Mouse (Mus musculus) naive thymus-derived CD4-positive, alpha-beta T cell, adult 2 months (primary cell): Measurements from ENCODE around the gene Tspan14.
A peak's percentile ranks its signal among the peaks of the same experiment; 100 is the strongest.

Experiments used
- DNase-seq: peaks from one replicate; pipeline ENCODE4 v3.0.0-alpha.2; 2011; ENCODE audit warnings: low read depth

Gene Tspan14

DNA sequence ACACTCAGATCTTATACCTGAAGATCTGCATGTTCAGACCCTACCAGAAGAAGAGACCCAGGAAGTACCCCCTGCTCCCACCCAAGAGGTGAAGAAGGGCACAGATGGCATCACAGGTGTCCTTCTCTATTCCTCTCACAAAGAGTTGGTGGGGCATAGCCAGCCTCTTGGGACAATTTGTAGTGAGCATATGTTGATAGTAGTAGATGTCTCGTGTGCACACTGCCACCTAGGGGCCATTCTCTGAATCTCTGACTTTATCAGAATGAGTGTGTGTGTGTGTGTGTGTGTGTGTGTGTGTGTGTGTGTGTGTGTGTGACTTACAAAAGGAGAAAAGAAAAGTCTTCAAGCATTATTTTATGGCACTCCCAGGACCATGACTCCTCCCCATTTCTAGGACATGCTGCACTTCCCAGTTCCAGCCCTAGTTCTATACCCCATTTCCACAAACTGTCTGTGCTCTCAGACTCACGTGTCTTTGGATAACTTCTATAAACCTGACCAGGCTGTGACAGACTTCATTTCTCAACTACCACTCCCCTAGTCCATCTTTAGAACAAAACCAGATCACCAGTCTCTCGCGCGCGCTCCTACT lies 8.6 kb upstream of the Tspan14 start:
- peak; percentile 91 for DNase-seq

DNA sequence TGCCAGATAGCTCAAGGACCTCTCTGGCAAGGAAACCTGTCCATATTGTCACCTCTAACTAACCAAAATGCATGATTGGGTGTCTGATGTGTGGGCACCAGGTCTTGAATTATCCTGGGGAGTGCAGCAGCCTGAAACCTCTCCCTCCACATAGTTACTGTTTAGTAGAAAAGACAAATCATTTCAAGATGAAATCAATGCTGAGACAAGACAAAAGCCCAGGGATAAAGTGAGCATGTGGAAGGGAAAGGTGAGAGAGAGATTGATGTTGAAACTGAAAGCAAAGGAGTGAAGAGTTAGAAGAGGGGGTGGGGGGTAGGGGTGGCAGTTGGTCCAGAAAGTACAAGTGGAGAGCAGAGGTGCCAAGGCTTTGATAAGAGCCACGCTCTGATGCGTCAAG lies 1.4 kb upstream of the Tspan14 start:
- peak; percentile 45 for DNase-seq

DNA sequence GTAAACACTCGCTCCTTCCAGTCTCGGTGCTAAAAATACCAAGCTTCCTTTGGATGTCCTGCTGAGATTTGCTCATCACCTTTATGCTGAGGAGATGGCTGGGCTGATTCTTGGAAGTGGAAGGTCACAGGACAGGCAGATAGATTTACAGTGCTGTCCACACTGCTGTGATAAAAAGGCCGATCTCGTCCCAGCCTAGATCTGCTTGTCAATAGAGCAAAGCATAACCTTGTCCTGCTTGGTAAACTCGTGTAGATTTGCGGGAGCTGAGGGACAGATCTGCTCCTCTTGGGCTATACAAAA lies 942 bp upstream of the Tspan14 start:
- DNase-seq, result no peak

DNA sequence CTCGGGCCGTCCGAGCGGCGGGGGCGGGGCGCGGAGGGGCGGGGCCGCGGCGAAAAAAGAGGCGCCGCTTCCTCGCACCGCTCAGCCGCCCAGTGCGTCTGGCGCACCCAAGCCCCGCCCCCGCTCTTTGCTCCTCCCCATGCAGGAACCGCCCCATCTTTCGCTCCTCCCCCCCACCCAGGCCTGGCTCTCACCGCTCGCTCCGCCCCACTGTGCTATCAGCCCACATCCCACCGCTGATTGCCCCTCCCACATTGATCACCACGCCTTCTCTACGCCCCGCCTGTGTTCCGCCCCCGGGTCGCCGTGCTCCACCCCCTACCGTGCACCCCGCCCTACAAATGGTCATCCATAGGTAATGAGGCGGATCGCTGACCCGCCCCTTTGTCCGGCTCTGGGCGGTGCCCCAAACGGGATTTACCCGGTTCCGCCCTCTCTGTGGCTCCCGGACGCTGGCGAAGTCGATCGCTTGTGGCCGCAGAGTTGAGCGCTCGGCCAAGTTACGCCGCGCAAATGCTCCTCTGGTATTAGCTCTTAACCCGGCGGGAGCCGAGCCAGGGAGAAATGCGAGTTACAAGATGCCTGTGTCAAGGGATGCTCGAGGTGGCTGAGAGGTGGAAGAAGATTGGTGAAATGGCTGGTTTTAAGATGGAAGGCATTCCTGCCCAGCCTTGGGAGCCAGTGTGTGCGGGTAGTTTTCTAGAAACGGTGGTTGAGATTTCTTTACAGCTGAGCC lies 423 bp upstream of the Tspan14 start:
- peak; percentile 98 for DNase-seq

DNA sequence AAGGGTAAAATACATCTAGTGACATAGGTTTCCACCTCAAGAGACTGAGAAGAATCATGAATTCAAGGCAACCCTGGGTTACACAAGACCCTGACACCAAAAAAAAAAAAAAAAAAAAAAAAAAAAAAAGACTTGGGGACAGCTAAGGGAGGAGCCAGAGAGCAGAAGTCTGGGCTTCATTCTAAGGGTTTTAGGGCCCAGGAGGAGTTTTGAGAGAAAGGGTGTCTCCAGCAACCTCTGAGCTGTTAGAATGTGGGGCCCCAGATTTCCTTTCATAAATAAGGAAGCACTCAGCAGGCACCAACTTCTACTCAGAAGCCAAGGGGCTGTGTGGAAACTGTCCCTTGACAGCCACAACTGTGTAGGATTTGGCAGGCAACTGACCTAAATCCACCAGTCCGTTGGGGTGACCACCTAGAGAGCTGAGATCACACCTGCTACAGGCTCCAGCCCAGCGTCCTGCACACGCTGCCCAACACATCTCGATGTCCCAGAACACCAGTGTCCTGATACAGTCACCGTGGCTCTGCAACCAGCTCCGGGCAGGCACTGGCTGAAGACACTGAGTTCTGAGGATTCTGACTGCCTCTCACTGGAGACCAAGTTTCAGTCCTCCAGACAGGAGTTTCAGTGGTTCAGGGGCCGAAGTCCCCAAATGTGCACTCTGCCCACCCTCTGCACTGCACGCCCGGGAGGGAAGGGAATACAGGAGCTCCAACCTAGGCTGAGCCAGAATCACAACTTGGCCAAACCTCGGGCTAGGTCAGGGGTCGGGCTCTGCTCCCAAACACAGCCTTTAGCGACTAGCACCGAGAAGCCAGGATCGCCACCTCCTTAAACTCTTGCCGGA lies 875 bp downstream of the Tspan14 start:
- peak; percentile 49 for DNase-seq

DNA sequence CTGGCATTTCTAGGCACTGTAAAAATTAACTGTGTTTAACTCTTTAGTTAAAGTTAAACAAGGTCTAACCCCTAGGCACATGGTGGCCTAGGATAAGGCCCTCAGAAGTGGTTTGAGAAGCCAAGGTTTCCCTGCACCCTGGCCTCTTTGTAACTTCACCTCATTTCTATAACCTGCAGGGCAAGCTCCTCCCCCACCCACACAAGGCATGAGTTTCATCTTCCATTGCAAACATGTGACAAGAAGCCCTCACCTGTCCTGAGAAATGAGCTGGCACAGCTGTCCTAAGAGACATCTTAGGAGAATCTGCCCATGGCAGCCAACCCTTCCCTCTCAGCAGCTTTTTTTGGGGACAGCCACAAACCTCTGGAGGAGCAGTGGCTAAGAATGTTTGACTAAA lies 1.7 kb downstream of the Tspan14 start:
- DNase-seq, result peak; percentile 51

DNA sequence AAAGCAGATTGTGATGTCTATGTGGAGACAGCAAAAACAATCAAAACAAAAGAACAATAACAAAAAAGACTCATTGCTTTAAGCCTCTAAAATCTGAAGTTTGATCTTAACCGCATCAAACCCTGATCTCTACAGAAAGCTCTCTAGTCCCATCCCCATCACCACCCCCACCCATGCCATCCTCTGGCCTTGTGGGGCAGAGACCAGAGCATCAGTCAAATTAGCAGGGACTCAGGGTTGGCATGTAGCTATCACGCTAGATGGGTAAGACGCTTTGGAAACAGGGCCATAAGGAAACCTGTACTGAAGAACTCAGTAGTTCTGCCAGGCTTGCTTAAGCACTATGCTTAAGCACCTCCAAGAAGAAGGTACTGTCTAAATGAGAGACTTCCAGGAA lies 2.4 kb downstream of the Tspan14 start:
- no peak for DNase-seq

DNA sequence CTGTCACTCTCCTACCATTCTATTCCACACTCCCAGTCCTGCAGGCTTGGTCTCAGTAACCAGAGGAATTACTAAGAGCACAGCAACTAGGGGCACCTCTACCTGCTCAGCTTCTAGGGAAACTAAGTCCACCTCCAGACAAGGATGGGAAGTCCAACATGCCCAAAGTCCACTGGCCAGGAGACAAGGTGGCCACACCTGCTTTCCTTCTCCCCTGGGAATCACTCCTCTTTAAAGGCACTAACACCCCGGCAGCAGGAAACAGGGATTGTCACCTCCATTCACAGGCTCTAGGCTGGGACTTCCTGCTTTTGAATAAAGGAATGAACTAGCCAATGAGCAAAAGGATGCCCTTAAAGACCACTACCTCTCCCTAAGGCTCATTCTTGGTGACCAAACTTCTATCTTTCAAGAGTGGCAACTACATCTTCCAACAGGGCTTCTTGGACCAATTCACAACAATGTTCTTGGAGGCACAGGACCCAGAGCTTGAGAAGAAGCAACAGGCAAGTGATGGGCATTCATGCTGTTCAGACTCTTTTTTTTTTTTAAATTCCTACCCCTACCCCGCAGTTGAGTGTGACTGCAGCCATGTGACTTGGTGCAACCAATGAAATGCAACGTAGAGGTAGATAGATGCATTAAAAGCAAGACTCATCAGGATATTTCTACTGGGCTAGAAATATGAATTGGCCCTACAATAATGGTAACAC lies 3.0 kb downstream of the Tspan14 start:
- DNase-seq, result peak; percentile 46

DNA sequence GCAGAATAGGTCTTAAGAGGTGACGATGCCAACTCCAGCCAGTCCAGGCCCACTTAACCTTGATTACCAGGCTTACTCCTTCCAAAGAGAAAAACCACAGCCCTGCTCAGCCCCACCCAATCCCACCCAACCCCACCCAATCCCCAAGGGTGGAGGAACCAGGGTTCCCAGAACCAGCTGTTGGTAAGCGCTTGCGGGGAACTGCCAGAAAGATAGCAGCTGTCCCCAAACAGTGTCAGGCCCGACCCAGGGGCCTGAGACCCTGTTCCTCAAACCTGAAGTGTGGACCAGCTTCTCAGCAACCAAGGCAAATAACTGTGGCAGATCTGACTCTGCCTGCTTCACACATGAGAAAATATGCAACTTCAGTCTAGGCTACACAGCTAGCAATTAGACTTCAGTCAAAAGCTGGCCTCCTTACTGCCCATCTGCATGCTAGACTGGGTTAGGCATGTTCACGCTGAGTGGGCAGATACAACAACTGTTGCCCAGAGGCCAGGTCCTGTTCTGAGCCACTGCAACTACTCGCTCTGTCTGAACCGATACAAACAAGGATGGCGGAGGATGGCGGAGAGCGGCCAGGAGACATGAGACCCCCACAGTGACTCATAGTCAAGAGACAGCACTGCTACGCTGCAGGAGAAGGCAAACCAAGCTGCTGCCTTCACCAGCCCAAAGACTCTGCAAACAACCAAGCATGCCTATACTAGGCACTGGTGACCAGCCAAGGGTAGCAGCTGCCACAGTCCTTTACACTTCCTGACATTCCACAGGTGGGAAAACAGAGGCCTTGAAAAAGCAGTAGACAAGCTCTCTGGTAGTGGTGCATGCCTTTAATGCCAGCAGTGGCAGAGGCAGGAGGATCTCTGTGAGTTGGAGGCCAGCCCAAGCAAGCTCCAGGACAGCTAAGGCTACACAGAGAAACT lies 4.0 kb downstream of the Tspan14 start:
- DNase-seq, result peak; percentile 18

DNA sequence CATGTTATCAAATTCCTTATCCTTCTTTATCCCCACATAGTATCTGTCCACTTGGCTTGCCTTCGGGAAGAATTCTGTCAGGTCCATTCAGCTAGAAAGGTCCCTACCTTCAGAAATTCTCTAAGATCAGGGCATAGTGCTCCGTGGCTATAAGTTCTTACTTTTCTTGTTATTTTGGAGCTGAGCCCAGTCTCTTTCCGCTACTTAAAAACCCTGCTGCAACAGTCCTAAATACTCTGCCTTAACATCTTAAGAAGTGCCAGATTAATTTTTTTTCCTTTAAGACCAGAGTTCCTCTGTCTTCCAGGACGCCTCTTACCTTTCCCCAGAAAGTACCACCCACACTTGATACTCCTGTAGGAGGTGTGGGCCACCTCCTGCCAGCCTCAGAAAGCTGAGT lies 6.4 kb downstream of the Tspan14 start:
- peak; percentile 30 for DNase-seq

DNA sequence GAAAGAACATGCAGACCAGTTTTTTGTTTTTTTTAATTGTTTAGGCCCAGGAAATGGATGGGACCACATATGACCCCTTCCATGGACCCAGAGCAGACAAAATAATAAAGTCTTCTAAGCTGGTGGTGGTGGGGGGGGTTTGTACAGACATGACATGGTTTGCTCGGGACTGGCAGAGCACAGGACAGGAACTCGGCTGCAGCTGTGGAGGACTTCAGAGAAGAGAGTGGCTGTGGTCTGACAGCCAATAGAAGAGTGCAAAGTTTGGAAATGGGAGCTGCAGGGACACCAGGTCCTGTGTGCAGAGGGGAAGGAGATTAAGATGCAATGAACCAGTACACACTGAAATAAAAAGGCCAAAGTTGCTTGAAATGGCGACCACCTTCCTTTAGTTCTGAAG lies 7.0 kb downstream of the Tspan14 start:
- no peak for DNase-seq

DNA sequence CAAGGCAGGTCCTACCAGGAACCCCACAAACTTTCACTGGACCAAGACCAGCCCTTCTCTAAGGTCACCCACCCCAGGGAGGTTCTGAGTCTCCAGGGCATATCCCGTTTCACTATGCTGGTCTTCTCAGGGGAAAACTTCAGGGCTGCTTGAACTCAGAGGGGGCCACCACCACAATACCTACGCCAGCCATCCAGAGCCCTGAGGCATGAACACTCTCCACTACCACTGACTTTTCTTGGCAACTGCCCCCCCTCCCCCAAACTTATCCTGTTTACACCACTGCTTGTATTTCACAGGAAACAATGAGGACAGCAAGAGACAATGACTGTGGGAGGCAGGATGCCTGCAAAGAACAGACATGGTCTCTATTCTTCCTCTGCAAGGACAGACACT lies 7.6 kb downstream of the Tspan14 start:
- DNase-seq, result peak; percentile 70

DNA sequence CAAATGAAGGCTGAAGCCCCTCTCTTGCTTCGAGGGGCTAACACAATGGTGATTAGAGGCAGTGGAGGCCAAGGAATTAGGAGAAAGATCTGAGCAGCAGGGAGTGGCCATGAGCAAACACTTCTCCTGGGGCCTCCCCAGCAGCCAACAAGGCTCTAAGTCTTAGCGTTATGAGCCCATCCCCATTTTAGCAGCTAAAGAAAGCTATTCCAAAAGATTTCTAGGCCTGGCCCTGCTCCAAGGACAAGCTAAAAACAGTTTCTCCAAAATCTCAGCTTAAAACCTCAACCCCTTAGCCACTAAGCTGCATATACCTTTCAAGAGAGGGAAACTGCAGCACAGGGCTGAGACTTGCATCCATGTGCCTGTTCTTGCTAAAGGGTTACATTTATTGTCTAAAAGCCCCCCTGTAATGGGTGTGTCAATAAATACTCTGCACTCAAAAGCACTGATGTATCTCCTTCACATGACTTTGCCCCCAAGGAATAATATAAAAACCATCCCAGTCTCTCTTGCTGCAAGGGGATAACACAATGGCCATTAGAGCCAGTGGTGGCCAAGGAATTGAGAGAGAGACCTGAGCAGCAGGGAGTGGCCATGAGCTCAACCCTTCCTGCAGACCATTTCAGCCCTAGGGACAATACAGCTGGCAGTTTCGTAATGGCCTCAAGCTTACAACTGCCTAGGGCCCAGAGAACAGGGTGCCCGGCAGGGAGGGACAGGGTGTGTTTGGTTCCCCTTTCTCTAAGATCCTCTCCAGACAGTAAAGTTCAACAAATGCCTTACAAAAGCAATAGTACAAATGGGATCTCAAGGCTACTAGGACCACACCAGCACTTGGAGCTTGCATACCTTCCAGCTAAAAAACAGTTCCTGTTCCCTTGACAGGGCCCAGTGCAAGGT lies 8.3 kb downstream of the Tspan14 start:
- no peak for DNase-seq

DNA sequence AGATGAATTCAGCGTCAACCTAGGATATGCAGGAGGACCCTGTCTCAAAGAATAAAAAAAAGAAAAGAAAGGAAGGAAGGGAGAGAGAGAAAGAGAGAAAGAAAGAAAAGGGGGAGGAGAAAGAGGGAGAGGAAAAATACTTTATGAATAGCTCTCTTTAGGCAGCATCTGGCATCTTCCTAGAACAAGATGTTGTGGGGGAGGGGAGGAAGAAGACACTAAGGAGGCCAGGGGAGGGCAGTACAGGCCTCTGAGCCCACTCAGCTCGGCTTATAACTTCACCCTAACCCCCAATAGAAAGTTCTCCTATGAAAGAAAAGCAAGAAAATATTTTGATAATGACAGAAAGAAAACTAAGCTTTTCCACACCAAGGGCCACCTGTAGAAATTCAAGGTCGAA lies 9.0 kb downstream of the Tspan14 start:
- no peak for DNase-seq

DNA sequence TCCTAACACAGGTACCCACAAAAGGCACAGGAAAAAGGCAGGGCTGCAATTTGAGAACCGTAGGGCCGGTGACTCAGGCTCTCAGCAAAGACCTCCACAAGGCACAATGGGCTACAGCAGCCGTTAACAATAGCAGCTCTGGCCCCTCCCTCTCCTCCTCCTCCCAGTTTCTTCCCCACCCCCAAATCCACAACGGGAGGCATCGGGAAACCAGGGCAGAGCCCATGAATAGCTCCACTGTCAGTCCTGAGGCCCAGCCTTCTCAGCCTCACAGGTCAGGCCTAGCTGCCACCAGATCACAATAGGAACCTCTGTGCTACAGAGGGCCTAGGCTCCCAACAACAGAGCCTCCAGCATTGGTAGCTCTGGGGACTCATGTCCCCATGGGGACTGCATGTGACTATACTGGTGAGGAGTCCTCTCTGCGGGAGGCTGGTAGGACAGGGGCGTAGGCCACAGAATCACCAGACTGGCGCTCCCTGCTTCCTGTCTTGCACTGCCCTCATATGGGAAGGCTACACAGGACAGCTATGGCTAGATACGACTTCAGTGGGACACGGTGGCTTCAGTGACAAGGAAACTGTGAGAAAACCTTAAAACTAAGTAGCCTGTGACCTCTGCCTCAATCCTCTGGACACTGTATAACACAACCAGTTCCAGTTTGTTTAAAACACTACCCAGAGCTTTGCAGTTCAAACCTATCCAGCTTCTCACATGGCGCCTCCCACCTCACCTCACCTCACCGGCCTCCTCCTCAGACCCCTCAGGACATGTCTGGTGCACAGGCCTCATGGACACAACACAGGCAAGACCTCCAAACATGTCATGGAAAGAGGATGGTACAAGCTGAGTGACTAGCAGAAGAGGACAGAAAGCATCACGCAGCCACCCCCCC lies 10.1 kb downstream of the Tspan14 start:
- DNase-seq, result peak; percentile 59

DNA sequence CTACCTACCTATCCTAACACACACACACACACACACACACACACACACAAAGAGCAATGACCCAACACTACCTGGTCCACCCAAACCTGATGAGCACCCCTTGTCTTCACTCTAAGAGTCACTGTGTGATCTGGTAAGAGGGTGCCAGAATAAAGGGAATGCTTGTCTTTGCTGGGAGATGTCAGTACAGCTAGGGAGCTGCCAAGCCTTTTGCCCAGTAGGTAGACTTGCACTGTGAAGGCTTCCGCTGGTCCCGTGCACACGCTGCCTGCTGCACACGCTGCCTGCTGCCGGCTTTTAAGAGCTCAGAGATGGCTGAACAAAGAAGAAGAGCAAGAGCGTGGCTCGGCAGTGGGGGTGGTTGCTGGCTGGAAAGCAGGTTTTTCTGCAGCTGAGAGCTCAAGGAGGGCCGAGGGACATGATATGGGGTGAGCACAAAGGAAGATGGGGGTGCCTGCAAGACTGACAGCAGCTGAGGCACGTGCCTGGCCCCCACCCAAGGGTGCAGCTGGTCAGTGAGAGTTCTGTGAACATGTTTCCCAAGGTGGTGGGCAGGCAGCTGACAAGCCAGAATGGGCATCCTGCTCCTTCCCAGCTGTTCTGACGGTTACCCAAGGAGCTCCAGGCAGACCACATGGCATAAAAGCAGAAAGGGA lies 10.9 kb downstream of the Tspan14 start:
- DNase-seq, result peak; percentile 69

DNA sequence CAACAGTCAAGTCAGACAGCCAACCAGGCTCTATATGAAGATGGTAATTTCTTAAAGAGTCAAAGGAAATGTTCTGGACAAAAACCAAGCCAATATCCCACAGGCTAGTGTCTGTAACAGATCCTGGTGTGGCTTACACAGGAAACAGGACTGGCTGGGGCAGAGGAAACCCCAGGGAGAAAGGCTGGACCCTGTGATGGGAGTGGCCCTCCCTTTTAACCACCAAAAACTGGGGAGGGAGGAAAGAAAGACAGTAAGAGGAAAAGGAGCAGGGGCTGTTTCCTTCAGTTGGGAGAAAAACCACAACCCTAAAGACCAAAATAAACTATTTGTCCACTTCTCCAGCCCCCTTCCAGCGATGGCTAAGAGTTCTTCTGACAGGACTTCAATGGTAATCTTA lies 11.5 kb downstream of the Tspan14 start:
- no peak for DNase-seq

DNA sequence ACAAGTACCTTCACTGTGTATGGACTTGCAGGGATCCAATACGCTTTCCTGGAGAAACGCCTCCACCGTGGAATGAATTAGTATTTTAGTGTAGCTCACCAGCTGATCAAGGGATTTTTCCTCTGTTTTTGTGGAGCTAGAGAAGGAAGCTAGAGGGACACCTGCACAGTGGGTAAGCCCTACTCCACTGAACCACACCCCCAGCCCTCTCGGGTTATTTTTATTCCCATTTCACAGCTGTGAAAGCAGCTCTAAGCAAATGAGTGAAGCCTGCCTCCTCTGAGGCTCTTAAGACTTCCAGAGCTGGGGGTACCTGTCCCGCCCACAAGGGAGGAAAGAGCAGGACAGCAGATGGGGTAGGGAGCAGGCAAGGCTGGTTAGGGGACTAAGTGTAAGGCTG lies 13.2 kb downstream of the Tspan14 start:
- DNase-seq, result no peak

DNA sequence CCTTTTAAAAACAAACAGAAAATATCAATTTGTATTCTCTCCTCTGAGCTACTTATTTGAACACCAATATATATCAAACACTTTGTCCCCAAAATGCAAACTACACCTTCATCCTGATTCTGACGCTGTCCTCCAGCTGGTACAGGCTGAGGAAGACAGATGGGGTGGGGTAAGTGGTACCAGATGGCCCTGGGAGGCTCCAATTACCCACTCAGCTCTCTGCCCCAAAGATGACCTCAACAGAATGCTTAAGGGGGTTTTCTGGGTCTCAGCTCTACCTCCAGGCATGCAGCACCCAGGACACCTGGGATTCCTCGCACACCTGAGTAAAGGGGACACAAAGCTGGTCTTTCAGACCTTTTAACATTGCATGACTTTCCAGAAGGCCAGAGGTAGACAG lies 13.9 kb downstream of the Tspan14 start:
- DNase-seq, result no peak
